Mouse (Mus musculus): ENCODE measurements at regions not wholly inside any gene's neighbourhood (a gene's known extent, or its start where the extent isn't known, plus 50 kb on each side); places are given as distances from the start of the nearest gene placed in this dataset.
A peak's percentile ranks its signal among the peaks of the same experiment; 100 is the strongest.

- H3K9me3 ChIP-seq, result no peaks in the 10 kb centered on the region
- H3K27ac ChIP-seq, result no peak overlapping the region
- no peak overlapping the region for H3K9ac ChIP-seq
- H3K4me3 ChIP-seq, result no peak overlapping the region
- no peaks in the 10 kb centered on the region for H3K36me3 ChIP-seq (replicated peaks)
- no peak overlapping the region for H3K4me2 ChIP-seq
- no peak for ATAC-seq (replicated peaks)
- peaks cover 8% of the 10 kb centered on the region for H3K4me1 ChIP-seq
- WGBS, result 69% methylated on average over 9 of the region's 9 CpGs
- H3K27me3 ChIP-seq (replicated peaks), result no peaks in the 10 kb centered on the region
Measured at GRCm38 (mm10) chr8:36009565-36009964, 244.0 kb downstream of the Gm19410 start.

DNA sequence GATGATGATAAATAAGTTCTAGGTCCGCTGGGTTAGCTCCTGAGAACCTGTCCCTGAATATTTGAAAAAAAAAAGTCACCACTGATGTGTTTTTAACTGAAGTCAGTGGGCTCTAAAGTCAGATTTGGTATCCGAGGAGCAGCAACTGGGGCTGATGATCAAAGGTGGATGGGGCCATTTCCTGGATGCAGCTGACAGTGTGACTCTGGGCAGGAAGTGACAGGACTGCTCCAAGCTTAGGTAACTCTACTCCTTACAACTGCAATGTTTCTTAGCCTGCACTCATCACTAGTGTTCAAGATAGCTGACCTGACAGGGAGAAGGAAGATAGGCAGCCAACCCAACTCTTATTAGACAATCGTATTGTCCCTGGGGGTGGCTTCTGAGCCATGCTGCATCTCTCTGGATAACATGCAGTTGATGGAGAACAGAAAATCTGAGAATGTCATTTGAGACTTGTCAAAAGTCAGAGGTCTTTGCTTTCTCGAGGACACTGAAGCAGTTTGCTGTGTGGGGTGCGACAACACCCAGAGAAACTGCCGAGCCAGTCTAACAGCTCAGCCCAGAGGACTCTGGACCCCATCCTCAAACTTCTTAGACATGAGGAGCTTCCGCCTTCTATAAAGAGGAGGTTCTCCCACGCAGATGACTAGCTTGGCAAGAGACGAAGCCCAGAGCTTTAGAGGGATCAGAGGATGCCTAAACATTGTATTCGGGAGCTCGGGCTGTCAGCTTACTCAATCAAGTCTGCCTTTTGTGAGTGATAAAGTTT is 245.0 kb downstream of the Gm19410 start:
- no peak overlapping the region for H3K4me2 ChIP-seq
- H3K27me3 ChIP-seq (replicated peaks), result no peaks in the 10 kb centered on the region
- whole genome bisulfite sequencing, result 75% methylated on average over 11 of the region's 11 CpGs
- no peaks in the 10 kb centered on the region for H3K36me3 ChIP-seq (replicated peaks)
- no peak for ATAC-seq (replicated peaks)
- no peak overlapping the region for H3K27ac ChIP-seq
- no peaks in the 10 kb centered on the region for H3K9me3 ChIP-seq
- H3K9ac ChIP-seq, result no peak overlapping the region
- H3K4me3 ChIP-seq, result no peak overlapping the region
- peaks cover 19% of the 10 kb centered on the region for H3K4me1 ChIP-seq

DNA sequence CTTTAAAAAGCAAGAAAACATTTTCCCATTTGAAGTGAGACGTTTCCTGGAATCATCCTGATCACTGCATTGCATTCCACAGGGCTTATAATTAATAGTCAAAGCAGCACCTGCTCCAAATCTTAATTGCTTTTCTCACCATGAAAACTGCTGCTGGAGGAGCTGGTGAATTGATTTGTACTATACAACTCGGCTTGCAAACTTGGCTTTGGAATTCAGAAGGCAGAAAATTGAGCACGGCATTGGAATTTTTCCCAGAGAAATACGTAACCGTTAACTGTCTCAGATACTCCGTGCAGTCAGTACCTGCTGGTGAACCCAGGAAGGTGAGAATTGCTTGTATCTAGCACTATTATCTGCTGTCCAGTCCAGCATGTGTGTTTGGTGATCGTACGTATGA is 249.3 kb downstream of the Gm19410 start:
- Histone ChIP-seq H3K36me3 (replicated peaks) (no peaks in the 10 kb centered on the region), H3K4me3 (no peak overlapping the region), H3K4me1 (peaks cover 31% of the 10 kb centered on the region), H3K9me3 (no peaks in the 10 kb centered on the region), H3K4me2 (no peak overlapping the region), H3K9ac (no peak overlapping the region), H3K27ac (peak overlapping the region; percentile 56), H3K27me3 (replicated peaks) (no peaks in the 10 kb centered on the region)
- ATAC-seq (replicated peaks), result peak; percentile 15; the same call in 1 of the 2 replicates
- 36% methylated on average over 8 of the region's 8 CpGs for WGBS

DNA sequence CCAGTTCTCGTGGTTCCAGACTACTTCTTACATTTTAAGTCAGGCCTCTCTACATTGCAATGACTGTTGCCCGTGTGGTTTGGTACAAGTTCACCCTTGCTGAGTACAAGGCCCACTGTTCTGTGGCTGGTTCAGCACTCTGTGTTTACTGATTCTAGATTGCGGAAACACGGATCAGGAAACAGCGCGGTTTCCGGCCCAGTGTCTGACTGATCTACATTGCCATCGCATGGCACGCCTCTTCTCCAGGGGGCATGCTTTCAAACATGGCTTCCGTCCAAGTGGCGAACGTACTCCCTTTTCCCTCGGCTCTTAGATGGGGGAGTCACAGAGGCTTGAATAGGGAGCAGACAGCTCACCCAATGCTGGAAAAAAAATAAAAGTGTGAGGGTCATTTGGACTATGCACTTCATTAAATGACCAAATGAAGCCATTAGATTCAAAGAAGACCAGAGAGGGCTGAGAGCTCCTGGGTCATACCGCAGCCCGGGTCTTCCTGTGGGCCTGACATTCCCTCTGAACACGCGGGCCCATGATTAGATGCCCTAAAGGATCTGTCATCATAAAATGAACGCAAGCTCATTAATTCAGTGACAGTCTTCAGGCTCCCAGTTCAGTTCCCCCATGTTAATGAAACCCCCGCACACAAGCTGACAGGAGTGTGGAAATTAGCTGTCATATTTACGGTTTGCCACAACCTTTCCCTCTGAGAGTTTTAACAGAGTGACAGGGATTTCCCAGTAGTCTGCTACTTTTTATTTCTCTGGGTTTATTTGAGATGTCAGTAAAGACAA is 250.9 kb downstream of the Gm19410 start:
- whole genome bisulfite sequencing, result 58% methylated on average over 20 of the region's 20 CpGs
- Histone ChIP-seq H3K36me3 (replicated peaks) (no peaks in the 10 kb centered on the region), H3K4me2 (no peak overlapping the region), H3K9ac (no peak overlapping the region), H3K9me3 (no peaks in the 10 kb centered on the region), H3K27ac (peak overlapping the region; percentile 56; the same call in 1 of the 2 replicates), H3K4me1 (peaks cover 31% of the 10 kb centered on the region), H3K27me3 (replicated peaks) (no peaks in the 10 kb centered on the region), H3K4me3 (no peak overlapping the region)
- peak; percentile 75 for ATAC-seq (replicated peaks)

DNA sequence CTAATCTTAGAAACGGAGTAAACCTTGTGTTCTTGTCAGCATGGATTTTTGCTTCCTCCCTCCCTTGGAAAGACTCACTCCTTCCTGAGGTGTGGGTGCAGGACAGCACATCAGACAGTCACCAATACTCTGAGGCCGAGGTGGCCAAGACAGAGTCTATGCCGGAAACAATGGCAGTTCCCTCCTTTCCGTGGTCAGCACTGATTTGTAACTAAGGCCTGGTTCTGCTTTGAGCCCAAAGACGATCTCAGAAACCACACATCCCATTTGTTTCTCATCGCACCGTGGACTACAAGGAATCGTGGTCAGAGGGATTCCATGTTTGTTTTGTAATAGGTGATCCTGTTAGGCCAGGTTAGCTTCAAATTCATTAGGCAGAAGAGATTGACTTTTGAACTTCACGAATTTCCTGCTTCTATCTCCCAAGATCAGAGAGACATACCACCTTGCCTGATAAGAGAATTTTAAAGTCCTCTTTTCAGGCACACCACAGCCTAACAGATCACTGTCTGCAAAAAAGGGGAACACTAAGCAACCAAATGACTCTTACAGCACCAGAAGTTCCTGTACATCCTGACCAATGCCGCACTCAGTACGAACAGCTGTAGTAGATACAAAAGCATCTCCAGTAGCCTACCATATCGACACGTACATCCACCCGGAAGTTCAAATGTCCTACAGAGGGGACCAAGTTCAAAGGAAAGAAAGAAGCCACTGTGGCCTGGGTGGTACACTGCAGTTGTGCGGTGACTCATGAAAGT is 253.6 kb downstream of the Gm19410 start:
- Histone ChIP-seq H3K4me2 (no peak overlapping the region), H3K9me3 (no peaks in the 10 kb centered on the region), H3K4me3 (no peak overlapping the region), H3K4me1 (peaks cover 27% of the 10 kb centered on the region), H3K36me3 (replicated peaks) (no peaks in the 10 kb centered on the region), H3K27me3 (replicated peaks) (no peaks in the 10 kb centered on the region), H3K9ac (no peak overlapping the region), H3K27ac (no peak overlapping the region)
- no peak for ATAC-seq (replicated peaks)
- WGBS, result 87% methylated on average over 15 of the region's 15 CpGs

DNA sequence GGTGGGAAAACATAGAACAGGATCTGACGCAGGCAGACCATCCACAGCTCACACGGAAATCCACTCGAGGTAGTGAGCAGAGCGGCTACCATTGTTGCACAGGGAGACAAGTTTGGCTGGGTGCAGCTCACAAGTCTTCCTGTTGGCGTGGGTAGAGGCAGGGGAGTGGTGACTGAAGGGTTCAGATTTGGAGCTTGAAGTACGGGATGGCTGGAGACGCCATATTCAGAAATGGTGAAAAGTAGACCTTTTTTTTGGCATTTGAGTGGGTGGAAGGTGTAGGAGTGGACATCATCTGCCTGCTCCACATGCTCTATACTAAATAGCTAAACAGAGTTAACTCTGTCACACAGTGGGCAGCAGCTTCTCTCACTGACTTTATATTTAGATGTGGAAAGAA is 254.3 kb downstream of the Gm19410 start:
- Histone ChIP-seq H3K27ac (no peak overlapping the region), H3K4me3 (no peak overlapping the region), H3K4me2 (no peak overlapping the region), H3K4me1 (peaks cover 19% of the 10 kb centered on the region), H3K27me3 (replicated peaks) (no peaks in the 10 kb centered on the region), H3K9ac (no peak overlapping the region), H3K9me3 (no peaks in the 10 kb centered on the region), H3K36me3 (replicated peaks) (no peaks in the 10 kb centered on the region)
- ATAC-seq (replicated peaks), result no peak
- WGBS, result 94% methylated on average over 7 of the region's 7 CpGs

GRCm38 (mm10) chr8:36027586-36027985 is 262.0 kb downstream of the Gm19410 start:
- Histone ChIP-seq H3K27me3 (replicated peaks) (no peaks in the 10 kb centered on the region), H3K4me2 (no peak overlapping the region), H3K9ac (no peak overlapping the region), H3K4me1 (no peaks in the 10 kb centered on the region), H3K27ac (0 out of 2 replicates have a peak overlapping the region, but pooled peaks have one; percentile 15), H3K9me3 (no peaks in the 10 kb centered on the region), H3K36me3 (replicated peaks) (no peaks in the 10 kb centered on the region), H3K4me3 (no peak overlapping the region)
- WGBS, result 71% methylated on average over 11 of the region's 11 CpGs
- ATAC-seq (replicated peaks), result no peak

GRCm38 (mm10) chr8:36028121-36028955 is 262.7 kb downstream of the Gm19410 start:
- Histone ChIP-seq H3K27me3 (replicated peaks) (no peaks in the 10 kb centered on the region), H3K4me3 (no peak overlapping the region), H3K27ac (no peak overlapping the region), H3K9ac (no peak overlapping the region), H3K36me3 (replicated peaks) (no peaks in the 10 kb centered on the region), H3K4me2 (no peak overlapping the region), H3K4me1 (no peaks in the 10 kb centered on the region), H3K9me3 (no peaks in the 10 kb centered on the region)
- 93% methylated on average over 9 of the region's 9 CpGs for WGBS
- ATAC-seq (replicated peaks), result no peak

- no peak for ATAC-seq (replicated peaks)
- H3K9ac ChIP-seq, result no peak overlapping the region
Measured at GRCm38 (mm10) chr8:36029445-36029844, 263.9 kb downstream of the Gm19410 start.

DNA sequence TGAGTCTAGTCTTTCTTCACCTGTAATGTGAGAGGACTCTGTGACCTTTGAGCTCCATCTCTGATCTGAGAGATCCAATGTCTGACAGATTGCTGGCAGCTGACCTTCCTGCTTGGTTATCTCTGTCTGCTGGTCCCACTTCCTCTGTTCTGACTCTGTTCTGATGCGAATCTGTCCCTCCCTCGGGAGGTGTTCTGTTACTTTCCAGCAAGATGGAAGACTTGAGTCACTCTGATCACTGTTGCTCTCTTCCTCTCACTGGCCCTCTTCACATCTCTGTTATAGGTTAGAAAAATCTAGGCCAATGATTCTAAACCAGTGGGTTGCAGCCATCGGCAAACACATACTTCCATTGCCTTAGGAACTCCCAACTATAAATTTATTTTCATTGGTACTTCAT is 264.6 kb downstream of the Gm19410 start:
- Histone ChIP-seq H3K4me3 (no peak overlapping the region), H3K9me3 (no peaks in the 10 kb centered on the region), H3K27me3 (replicated peaks) (no peaks in the 10 kb centered on the region), H3K4me2 (no peak overlapping the region), H3K4me1 (no peaks in the 10 kb centered on the region), H3K9ac (no peak overlapping the region), H3K27ac (no peak overlapping the region), H3K36me3 (replicated peaks) (no peaks in the 10 kb centered on the region)
- WGBS, result 91% methylated on average over 3 of the region's 3 CpGs
- no peak for ATAC-seq (replicated peaks)

More at GRCm38 (mm10) chr8:36029445-36029844, 263.9 kb downstream of the Gm19410 start:
- H3K4me3 ChIP-seq, result no peak overlapping the region
- 84% methylated on average over 2 of the region's 2 CpGs for WGBS
- H3K4me2 ChIP-seq, result no peak overlapping the region
- no peak overlapping the region for H3K27ac ChIP-seq
- no peaks in the 10 kb centered on the region for H3K36me3 ChIP-seq (replicated peaks)
- H3K9me3 ChIP-seq, result no peaks in the 10 kb centered on the region
- H3K27me3 ChIP-seq (replicated peaks), result no peaks in the 10 kb centered on the region
- H3K4me1 ChIP-seq, result no peaks in the 10 kb centered on the region

DNA sequence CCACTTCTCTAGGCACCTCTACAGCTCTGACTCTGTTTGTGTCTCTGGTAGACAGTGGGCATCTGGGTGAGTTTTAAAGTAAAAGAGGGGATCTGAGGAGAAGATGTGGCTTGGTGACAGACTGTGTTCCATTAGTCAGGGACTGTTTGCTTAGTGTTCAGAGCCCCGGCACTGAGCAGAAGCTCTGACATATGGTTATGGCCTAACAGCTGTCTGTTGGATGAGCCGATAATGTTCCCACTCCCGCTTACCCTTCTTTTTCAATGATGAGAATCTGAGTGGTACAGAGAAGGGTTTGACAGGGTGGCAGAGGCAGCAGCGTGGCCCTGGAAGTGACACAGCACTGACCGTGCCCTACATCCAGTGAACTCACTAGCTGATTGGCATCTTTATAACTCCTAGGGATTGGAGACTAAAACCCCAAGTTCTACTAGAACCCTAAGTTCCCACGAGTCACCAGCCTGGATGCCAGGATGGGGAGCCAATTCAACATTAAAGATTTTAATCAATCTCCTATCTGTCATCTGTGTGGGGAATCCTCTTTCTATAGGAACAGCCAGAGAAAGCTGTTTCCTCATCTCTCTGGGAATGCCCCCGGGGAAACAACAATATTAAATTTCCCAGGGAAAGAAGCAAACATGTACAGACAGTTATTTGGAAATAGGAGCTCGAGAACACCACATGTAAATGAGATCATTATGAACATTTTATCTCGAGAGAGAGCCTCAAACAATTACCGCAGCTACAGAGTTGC is 266.6 kb downstream of the Gm19410 start:
- H3K9me3 ChIP-seq, result no peaks in the 10 kb centered on the region
- H3K27ac ChIP-seq, result no peak overlapping the region
- no peak overlapping the region for H3K4me2 ChIP-seq
- no peak overlapping the region for H3K9ac ChIP-seq
- H3K4me3 ChIP-seq, result no peak overlapping the region
- WGBS, result 75% methylated on average over 10 of the region's 10 CpGs
- H3K36me3 ChIP-seq (replicated peaks), result no peaks in the 10 kb centered on the region
- H3K27me3 ChIP-seq (replicated peaks), result no peaks in the 10 kb centered on the region; the same call in 1 of the 2 replicates
- no peaks in the 10 kb centered on the region for H3K4me1 ChIP-seq
- ATAC-seq (replicated peaks), result no peak
